Mouse (Mus musculus) cerebellum, postnatal 10 days (tissue): ENCODE measurements around the gene Nyap1.
"Not testable (repeated sequence)": the region's sequence is repeated elsewhere in the genome, so short reads cannot be mapped to it uniquely, and the experiment has no call there.

Experiments
- DNase-seq, 2 experiments: peaks; one replicate each; pipeline ENCODE4 v3.0.0; 2021; ENCODE audit warnings: mixed read lengths in 2 of 2

The Nyap1 gene

DNA sequence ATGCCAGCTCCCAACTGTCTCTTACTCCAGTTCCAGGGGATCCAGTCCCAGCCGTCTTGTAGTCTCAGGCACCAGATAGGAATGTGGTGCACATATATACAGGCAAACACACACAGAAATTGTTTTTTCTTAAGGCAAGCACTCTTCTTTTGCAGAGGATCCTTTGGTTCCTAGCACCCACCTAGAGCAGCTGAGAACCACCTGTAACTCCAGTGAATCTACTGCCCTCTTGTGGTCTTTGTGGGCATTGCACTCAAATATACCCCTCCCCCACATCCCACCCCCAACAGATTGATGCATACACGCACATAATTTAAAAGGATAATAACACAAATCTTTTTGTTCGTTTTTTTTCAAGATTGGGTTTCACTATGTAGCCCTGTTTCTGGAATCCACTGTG is 24.9 kb upstream of the Nyap1 start:
- DNase-seq: peak; percentile 37 to 64

DNA sequence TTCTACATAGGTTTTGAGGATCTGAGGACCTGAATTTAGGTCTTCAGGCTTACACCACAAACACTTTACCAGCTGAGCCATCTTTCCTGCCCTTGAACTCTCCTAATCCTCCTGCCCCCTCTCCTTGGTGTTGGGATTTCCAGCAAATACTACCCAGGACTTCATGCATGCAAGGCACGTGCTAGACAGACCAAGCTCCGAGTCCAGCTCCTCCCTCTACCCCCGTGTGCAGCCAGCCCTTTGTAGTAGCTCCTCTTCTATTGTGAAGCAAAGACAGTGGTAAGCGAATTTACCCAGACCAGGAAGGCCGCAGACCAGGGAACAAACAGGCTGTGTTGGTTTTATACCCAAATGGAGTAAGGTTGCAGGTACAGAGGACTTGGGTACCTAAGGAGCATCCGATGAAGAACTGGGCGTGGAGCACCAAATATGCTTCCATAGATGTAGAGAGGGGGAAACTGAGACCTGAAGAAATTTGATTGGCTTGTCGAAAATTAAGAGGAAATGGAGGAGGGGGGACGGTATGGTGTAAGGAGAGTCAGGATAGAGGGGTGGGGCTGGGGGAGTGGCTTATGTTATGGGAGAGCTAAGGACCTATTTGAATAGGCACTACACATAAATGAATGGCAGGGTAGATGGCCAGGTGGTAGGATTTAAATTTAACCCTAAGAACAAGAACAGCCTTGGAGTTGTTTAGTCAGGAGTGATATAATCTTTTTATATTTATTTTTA is 23.4 kb upstream of the Nyap1 start:
- no peak for DNase-seq

DNA sequence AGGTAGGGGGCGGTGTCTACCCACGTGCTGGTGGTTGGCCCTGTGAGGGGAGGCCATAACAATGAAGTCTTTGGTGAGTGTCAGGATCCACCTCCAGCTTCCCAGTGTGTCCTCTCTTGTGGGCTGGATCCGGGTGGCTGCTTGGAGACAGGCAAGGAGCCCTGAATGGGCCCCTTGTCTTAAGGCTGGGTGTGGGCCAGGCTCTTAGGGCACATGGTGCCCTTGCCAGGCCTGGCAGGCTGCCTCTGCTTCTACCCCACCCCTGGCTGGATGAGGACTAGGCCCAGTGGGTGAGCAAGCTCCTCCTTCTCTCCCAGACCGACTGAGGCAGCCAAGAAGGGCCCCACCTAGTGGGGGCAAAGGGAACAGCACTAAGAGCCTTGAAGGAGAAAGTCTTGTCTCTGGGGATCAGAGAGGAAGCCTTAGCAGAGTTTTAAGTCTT is 18.6 kb upstream of the Nyap1 start:
- DNase-seq: peak; percentile 95 to 96

DNA sequence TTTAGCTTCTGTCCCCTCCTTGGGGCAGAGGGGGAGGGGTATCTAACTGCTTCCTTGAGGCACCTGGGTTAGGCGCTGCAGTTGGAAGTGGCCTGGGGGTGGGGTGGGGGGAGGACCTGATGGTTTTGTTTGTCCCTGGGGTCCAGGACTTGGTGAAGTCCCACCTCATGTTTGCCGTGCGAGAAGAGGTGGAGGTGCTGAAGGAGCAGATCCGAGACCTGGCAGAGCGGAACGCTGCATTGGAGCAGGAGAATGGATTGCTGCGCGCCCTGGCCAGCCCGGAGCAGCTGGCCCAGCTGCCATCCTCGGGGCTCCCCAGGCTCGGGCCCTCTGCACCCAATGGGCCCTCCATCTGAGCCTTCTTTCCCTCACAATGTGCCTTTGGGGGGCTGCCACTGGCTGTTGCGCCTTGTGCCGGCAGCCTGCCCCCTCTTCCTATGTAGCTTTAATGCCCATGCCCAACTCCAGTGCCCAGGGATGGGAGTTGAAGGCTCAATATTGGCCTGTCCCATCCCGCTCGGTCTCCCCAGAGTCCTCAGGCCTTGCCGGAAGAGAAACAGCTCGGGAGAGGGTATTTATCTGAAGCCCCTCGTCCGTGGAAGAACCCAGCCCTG is 17.6 kb upstream of the Nyap1 start:
- no peak for DNase-seq

DNA sequence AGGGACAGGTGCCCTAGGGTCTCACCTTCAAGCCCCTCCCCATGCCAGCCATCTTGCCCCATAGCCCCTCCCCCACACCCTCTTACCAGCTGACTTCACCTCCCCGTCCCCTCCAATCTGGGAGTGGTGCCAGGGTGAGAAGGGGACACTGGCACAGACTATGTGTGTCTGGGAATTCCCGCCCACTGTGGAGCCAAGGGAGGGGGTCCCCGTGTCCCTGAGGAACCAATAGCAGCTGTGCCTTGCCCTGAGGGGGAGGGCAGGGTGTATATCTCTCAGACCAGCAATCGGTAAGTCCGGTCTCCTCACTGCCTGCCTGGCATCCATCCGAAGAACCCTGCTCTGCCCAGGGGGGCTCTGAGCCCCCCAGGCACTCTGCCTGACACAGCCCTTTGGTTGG is 16.5 kb upstream of the Nyap1 start:
- peak; percentile 78 to 86 for DNase-seq

DNA sequence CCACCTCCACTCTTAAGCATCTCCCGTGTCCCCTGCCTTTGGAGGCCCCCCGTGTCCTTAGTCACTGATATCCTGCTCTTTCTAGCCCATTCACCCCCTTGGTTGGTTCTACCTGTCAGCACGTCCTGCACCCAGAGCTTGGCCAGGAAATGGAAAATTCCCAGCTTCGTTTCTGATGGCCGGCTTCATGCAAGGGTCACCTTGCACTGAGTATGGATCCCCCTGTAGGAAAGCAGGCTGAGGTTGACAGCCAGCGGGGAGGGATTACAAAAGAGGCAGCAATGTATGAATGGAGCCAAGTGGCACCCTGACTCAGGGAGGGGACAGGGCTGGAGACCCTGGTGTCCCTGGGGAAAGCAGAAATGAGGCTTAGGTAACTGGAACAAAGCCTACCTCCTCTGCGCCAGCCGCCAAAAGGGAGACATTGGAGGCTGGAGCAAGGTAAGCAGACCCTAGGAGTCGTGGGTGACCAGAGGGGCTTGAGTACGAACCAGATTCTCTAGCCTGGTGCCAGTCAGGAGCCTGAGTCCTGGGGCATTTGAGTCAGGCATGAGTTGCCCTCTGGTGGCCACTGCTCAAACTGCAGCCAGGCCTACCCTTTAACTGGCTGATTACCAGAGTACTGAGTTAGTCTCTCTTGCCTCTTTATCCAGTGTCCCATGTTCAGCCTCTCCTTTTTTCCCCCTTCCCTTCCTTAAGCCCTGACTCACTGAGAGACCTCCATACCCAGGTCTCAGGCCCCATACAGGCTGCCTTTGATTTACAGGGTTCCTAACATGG is 15.7 kb upstream of the Nyap1 start:
- DNase-seq: peak; percentile 94 to 96

DNA sequence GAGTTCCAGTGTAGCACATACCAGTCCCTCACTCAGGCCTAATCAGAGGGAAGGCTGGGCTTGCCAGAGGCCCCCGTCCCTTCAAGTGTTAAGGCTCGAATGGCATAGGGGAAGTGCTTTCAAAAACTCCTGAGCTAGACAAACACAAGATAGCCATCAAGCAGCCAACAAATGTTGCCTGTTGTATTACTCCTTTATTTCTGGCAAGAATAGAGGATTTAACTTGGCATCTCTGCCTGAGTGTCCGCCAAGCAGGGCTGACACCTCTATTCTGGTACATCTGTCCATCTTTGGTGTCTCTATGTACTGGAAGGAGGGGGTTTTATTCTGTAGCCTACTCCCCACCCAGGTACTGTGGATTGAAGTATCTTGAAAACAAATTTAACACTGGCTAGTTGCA is 14.7 kb upstream of the Nyap1 start:
- DNase-seq: peak; percentile 48 to 52

DNA sequence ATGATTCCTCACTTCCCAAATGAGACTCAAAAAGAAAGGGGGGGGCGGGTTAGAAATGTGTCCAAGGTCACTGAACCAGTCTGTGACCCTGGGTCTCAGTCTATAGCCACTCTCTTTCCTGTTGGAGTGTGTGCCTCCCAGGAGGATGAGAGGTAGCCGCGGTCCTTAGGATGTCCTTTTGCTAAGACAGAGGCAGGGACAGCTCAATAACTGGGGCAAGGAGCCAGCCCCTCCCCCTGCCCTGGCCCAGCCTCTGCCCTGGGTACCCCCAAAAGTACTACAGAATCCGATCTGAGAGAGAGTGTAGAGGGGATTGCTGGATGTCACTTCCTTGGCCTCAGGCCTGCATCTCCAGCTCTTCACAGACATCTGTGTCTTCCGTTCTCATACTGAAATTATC is 14.0 kb upstream of the Nyap1 start:
- DNase-seq: no peak

DNA sequence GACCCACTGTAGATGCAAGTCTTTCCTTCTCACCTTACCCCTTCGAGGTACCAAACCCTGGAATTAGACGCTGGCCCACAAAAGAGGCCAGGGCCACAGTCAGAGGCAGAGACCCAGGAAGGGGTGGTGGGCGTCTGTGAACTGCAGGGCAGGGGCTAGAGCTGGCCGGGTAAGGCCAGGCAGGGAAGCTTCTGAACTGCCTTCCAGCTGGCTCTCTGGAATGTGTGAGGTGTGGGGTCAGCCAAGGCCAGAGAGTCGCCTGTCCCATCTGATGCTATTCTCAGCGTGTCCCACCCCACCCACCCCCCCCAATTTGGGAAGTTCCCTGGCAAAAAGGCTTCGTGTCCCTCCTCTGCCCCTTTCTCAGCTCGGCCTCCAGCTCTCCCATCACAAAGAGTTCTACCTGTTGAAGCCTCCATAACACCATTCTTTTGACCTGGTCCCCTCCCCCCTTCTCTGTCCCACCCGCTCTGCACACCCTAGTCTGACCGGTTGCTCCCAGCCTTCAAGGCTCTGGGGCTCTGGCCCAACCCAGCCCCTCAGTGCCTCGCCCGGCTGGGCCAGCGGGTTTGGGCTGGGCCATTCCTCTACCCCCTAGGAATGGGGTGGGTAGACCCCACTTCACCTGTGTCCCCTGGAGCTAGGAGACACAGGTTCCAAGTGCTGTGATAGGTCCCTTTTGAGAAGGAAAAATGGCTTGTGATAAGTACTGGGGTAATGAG is 11.9 kb upstream of the Nyap1 start:
- no peak for DNase-seq

DNA sequence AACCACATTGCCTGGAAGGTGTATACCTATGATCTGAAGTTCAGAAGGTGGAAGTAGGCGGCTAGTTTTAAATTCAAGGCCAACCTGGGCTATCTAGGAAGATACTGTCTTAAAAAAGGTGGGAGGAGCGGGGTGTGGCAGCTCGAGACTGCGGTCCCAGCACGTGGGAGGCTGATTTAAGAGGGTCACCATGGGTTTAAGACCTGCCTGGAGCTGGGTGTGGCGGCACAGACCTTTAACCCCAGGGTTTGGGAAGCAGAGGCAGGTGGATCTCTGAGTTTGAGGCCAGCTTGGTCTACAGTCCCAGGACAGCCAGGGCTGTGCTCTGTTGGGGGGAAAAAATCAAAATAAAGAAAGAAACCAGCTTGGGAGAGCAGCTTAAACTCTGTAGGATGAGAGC is 10.6 kb upstream of the Nyap1 start:
- DNase-seq: no peak

DNA sequence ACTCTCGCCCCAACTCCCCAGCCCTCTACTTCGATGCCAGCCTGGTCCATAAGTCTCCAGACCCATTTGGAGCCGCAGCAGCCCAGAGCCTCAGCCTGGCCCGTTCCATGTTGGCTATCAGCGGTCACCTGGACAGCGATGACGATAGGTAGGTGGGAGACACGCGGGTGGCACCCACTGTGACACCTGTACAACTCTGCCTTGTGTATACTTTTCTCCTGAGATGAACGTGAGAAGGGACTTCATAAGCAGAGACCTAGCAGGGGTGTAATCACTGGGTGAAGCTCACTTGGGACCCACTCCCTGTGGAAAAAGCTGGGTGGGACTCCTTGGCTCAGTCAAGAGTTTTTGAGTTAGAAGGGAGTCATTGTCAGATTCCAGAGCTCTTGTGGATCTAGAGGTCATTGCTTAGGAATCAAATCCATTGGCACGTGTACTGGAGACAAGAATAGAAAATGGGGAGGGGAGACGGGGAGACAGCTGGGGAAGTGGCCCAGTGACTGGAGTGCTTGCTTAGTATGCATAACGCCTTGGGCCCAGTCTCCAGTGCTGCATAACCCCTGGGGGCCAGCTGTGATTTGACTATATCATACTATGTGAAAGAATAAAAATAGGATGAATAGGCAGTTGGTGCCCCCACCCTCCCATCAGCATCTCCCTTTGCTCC is 9.9 kb upstream of the Nyap1 start:
- DNase-seq: no peak

DNA sequence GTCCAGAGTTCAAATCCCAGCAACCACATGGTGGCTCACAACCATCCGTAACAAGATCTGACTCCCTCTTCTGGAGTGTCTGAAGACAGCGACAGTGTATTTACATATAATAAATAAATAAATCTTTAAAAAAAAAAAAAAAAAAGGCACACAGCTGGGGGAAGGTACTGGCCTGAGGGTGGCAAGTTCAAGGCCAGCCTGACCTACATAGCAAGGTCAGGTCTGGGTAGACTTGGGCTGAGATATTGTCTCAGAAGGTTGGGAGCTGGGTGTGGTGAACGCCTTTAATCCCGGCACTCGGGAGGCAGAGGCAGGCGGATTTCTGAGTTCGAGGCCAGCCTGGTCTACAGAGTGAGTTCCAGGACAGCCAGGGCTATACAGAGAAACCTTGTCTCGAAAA is 8.8 kb upstream of the Nyap1 start:
- not testable (repeated sequence) for DNase-seq

DNA sequence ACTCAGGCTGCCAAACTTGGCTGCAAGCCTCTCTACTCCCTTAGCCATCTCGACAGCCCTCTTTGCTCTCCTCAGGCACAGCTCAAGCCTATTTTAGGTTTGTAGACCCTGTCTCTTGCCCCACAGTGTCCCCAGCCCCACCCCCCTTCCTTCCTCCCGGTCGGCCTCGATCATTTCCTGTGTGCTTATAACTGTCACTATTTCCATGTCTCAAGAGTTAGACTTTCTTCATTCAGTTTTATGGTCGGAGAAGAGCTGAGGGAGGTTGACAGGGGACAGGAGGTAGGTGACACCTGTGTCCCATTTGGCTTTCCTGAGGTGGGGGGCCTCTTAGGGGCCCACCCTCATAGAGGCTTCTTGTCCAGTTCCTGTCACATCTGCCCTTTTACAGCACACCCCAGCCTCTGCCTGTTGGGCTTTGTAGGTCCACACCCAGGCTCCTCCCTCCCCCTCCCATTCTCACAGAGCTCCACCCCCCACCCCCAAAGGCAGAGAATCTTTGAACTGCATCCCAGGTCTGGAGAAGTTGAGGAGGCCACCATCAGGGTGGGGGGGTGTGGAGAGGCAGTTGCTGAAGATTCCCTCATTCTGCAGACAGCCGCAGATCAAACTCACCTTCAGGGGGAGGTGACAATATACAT is 7.9 kb upstream of the Nyap1 start:
- no peak for DNase-seq

DNA sequence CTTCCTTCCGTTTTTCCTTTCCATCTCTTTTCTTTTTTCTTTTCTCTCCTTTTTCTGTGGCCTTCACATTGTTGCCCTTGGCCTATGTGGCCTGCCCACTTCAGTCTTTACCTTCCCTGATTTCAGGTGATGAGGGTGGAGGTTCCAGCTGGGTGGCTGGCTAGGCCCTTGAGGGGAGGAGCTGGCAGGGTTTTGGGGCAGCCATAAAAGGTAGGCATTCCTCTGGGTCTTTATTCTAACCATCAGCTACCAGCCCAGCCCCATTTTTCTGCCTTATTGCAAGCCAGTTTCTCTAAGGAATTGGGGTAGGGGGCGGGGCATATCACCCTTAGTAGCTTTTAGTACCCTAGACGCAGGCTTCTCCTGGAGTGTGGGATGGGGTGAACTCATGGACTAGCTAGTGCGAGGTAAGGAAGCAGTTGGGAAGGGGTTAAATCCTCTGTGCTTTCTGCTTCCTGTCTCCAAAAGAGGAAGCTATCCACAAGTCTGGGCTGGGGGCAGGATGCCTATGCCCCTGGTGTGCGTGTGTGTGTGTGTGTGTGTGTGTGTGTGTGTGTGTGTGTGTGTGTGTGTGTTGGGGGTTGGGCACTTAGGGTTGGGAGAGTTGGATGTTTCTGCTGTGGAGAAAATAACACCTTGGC is 6.8 kb upstream of the Nyap1 start:
- DNase-seq: no peak

DNA sequence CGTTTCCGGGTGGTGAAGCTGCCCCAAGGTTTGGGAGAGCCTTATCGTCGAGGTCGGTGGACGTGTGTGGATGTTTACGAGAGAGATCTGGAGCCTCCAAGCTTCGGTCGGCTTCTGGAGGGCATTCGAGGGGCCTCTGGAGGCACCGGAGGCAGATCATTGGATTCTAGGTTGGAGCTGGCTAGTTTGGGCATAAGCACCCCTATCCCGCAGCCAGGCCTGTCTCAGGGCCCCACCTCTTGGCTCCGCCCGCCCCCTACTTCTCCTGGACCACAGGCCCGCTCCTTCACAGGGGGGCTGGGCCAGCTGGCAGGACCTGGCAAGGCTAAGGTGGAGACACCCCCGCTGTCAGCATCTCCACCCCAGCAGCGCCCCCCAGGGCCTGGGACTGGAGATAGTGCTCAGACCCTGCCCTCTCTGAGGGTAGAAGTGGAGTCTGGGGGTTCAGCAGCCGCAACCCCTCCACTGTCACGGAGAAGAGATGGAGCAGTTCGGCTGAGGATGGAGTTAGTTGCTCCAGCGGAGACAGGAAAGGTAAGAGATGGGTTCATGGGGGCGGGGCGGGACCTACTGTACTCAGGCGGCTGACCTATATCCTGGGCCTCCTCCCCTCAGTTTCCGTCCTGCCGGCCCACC is 6.0 kb upstream of the Nyap1 start:
- DNase-seq: peak; percentile 71 to 81

DNA sequence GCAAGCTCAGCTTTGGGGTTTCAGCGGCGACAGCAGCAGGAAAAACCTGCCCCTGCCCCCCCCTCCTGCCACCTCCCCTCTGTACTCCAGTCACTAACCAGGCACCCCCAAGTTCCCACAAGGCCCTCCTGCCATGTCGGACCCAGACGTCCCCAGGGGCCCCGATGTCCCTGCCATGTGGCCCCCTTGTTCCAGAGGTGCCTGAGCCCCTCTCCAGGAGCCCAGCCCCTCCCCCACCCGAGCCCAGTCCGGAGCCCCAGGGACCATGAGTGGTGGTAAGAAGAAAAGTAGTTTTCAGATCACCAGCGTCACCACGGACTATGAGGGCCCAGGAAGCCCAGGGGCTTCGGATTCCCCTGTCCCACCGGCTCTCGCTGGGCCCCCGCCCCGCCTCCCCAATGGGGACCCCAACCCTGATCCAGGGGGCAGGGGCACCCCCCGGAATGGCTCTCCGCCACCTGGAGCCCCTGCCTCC is 5.5 kb upstream of the Nyap1 start:
- peak; percentile 59 to 62 for DNase-seq

DNA sequence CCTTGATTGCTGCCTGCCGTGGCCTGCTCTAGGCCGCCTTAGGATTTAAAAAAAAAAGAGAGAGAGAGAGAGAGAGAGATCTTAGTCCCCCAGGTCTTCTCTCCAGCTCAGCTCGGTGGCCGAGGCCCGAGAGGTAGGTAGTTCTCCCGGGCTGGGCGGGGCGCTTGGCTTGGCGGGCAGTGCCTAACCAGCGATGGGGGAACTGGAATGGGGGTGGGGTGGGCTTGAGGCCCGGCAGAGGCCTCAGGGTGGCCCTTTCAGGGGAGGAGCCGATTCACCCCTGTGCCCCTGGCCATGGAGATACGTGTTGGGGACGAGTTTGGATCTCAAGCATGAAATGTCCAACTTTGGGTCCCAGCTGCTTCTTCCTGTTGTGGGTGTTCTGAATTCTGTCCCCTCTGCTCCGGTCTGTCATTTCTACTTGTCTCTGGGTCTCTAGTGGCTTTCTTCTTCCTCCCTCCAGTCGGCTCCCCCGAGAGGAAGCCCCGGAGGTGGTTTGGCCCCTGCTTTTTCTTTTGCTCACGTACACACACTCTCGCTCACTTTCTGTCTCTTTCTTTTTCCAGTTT is 5.0 kb upstream of the Nyap1 start:
- peak; percentile 69 to 76 for DNase-seq

DNA sequence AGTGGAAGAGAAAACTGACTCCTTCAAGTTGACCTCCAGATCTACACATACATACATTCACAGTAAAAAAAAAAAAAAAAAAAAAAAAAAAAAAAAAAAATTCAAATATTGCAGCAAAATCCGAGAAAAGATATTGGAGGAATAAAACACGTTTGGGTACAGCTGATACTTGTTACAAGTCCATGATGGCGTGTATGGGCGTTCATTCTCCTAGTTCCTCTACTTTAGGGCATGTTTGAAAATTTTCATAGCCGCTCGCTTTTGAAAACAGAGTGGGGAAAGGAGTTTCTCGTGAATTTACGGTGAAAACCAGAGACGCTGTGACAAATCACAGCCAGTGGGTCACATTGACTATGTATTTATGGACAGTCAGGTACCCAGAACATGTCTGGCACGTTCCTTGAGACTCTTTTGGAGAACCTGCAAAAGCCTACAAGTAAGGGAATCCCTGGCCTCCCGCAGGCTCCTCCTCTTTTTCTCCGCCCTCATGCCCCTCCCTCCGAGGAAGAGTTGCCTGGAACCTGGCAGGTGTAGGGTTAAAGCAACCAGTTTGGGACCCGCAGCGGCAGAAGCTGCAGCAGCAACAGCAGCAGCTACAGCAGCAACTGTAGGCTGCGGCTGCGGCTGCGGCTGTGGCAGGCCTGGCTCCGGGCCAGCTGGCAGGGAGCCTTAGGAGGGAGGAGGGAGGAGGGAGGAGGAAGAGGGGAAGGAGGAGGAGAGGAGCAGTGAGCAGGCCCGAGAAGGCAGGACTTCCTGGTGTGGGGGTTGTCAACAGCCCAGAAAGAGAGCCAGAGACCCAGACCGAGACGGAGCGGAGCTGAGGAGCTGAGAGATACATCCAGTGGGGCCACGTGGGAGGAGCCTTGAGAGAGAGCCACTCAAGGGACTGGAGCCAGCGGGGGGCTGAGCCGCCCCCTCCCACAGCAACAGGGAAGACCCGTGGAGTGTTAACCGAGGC is 4.1 kb upstream of the Nyap1 start, which contains the start of gene Tsc22d4:
Gene Tsc22d4 (plus strand): TSS at position 517 of the 958 bp plus-strand sequence.
- peak; percentile 94 to 96 for DNase-seq

DNA sequence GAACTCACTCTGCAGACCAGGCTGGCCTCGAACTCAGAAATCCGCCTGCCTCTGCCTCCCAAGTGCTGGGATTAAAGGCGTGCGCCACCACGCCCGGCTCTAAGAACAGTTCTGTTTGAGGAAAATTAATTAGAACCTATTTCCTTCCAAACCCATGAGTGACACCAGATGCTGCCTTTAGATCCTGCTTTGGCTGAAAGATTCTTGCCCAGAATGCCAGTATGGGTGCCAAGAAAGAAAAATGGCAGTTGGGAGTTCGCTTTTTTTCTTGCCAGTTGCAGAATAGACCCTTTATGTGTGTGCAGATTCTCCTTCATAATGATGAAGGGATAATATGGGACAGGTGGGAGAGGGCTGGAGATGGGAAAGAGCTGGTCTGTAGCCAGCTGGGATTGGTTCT is 2.8 kb upstream of the Nyap1 start:
- peak in 1 of 2 experiments; percentile 37 for DNase-seq
